Mouse (Mus musculus): ENCODE results near the gene Stab2.

- no peak for TF ChIP-seq CTCF (IDR thresholded peaks at IDR 0.05; ENCODE audit: low read depth)
- no peak for TF ChIP-seq EP300 (IDR thresholded peaks at IDR 0.05; ENCODE audit: low read depth)
Measured at GRCm38 (mm10) chr10:86923602-86924001, 84.2 kb downstream of the Stab2 start.
